ENCODE assay signal across 8 mouse cellular contexts in the genomic region with DNA sequence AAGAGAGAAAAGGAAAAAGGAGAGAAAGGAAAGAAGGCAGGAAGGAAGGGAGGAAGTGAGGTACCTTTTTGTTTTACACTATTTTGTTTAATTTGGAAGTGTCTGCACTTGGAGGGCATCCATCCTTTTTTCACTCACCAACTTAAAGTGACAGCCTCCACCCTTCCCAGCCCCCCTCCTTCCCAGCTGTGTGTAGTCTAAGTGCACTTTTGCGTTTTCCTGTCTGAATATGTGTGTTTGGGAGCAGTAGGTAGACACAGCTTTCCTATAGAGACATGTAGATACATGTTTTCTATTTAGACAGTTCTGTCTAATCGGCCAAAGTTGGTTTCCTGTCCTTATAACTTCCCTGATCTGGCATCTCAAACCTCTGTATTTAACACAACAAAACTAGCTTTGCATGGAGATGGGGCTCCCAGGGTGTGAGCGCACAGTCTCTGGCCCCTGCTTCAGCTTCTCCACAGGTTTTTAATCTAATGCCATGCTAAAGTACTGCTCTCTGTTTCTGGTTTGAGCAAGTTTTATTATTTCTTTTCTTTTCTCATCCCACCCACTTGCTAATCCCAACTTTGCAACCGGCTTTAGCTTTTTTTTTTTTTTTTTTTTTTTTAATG.
DNase-seq lines count a peak whose midpoint lies in the region; ATAC-seq and TF ChIP-seq lines count a peak whose summit lies in the region.

No protein-coding gene starts in this region.

- DNase-seq in lung, postnatal 0 days (ENCODE audit: low spot score): no peak
- no peak for DNase-seq in lung, adult 2 months
- DNase-seq in embryo, embryonic 9.5 days (ENCODE audit: extremely low spot score): no peak
- no peak for DNase-seq in layer of hippocampus, adult 18-20 months (ENCODE audit: low spot score in 2 of 2)
- no peak for DNase-seq in spleen, adult 18-20 months

- H3K4me2 ChIP-seq in lung, postnatal 0 days (replicated peaks; ENCODE audit: low read depth, low read length): peak overlapping the region; percentile 60
- peak overlapping the region; percentile 61 for H3K4me2 ChIP-seq in forebrain, embryonic 12.5 days
- H3K4me2 ChIP-seq in limb, embryonic 13.5 days (replicated peaks): peak overlapping the region; percentile 70
- H3K4me2 ChIP-seq in stomach, embryonic 15.5 days: peak overlapping the region; percentile 69

- no peak overlapping the region for H3K4me3 ChIP-seq in lung, postnatal 0 days (ENCODE audit: low read depth, low read length)
- H3K4me3 ChIP-seq in lung, adult 2 months (replicated peaks; ENCODE audit: extremely low read depth, low read depth, low read length): no peak overlapping the region
- H3K4me3 ChIP-seq in forebrain, embryonic 12.5 days (replicated peaks): peak overlapping the region; percentile 37
- peak overlapping the region; percentile 39 for H3K4me3 ChIP-seq in limb, embryonic 13.5 days
- peak overlapping the region; percentile 38 for H3K4me3 ChIP-seq in stomach, embryonic 15.5 days (replicated peaks)

- WGBS in lung, postnatal 0 days: 33% methylated on average over 4 of the region's 4 CpGs
- 45% methylated on average over 4 of the region's 4 CpGs for WGBS in lung, adult 2 months
- 8% methylated on average over 4 of the region's 4 CpGs for WGBS in forebrain, embryonic 12.5 days
- WGBS in limb, embryonic 13.5 days: 27% methylated on average over 4 of the region's 4 CpGs
- WGBS in stomach, embryonic 15.5 days: 32% methylated on average over 4 of the region's 4 CpGs

- TF ChIP-seq EP300 in lung, postnatal 0 days (IDR thresholded peaks at IDR 0.05): no peak

- no peaks in the 10 kb centered on the region for H3K9me3 ChIP-seq in lung, postnatal 0 days (ENCODE audit: low read length)
- H3K9me3 ChIP-seq in forebrain, embryonic 12.5 days: no peaks in the 10 kb centered on the region
- H3K9me3 ChIP-seq in limb, embryonic 13.5 days: no peaks in the 10 kb centered on the region
- no peaks in the 10 kb centered on the region for H3K9me3 ChIP-seq in stomach, embryonic 15.5 days

- ATAC-seq in lung, postnatal 0 days: no peak
- ATAC-seq in forebrain, embryonic 12.5 days (ENCODE audit: low FRiP score): no peak
- no peak for ATAC-seq in limb, embryonic 13.5 days (ENCODE audit: low FRiP score, low read depth)
- ATAC-seq in stomach, embryonic 15.5 days (ENCODE audit: insufficient read depth, low FRiP score, low read depth): no peak

- H3K27me3 ChIP-seq in lung, postnatal 0 days (replicated peaks; ENCODE audit: insufficient read depth, low read length): no peaks in the 10 kb centered on the region
- H3K27me3 ChIP-seq in forebrain, embryonic 12.5 days: peaks cover 45% of the 10 kb centered on the region
- peaks cover 17% of the 10 kb centered on the region; the same call in 1 of the 2 replicates for H3K27me3 ChIP-seq in limb, embryonic 13.5 days
- H3K27me3 ChIP-seq in stomach, embryonic 15.5 days (replicated peaks): no peaks in the 10 kb centered on the region

- H3K9ac ChIP-seq in lung, postnatal 0 days (replicated peaks; ENCODE audit: low read depth): no peak overlapping the region
- peak overlapping the region; percentile 61 for H3K9ac ChIP-seq in forebrain, embryonic 12.5 days
- H3K9ac ChIP-seq in limb, embryonic 13.5 days: peak overlapping the region; percentile 69; the same call in 1 of the 2 replicates
- H3K9ac ChIP-seq in stomach, embryonic 15.5 days: no peak overlapping the region

- H3K4me1 ChIP-seq in lung, postnatal 0 days (ENCODE audit: insufficient read depth, low read depth, low read length): peaks cover 10% of the 10 kb centered on the region; the same call in 1 of the 2 replicates
- peaks cover 4% of the 10 kb centered on the region; the same call in 1 of the 2 replicates for H3K4me1 ChIP-seq in lung, adult 2 months (ENCODE audit: control insufficient read depth, insufficient read depth, low read length)
- peaks cover 86% of the 10 kb centered on the region for H3K4me1 ChIP-seq in forebrain, embryonic 12.5 days
- H3K4me1 ChIP-seq in limb, embryonic 13.5 days: peaks cover 79% of the 10 kb centered on the region
- H3K4me1 ChIP-seq in stomach, embryonic 15.5 days: peaks cover 41% of the 10 kb centered on the region

- no peaks in the 10 kb centered on the region for H3K36me3 ChIP-seq in lung, postnatal 0 days (ENCODE audit: insufficient read depth, low read length)
- H3K36me3 ChIP-seq in forebrain, embryonic 12.5 days (replicated peaks): no peaks in the 10 kb centered on the region
- H3K36me3 ChIP-seq in limb, embryonic 13.5 days: no peaks in the 10 kb centered on the region
- no peaks in the 10 kb centered on the region for H3K36me3 ChIP-seq in stomach, embryonic 15.5 days

- no peak overlapping the region for H3K27ac ChIP-seq in lung, postnatal 0 days (ENCODE audit: low read length)
- H3K27ac ChIP-seq in forebrain, embryonic 12.5 days: peak overlapping the region; percentile 86
- no peak overlapping the region; the same call in 1 of the 2 replicates for H3K27ac ChIP-seq in limb, embryonic 13.5 days
- H3K27ac ChIP-seq in stomach, embryonic 15.5 days: no peak overlapping the region

- TF ChIP-seq CTCF in lung, postnatal 0 days (IDR thresholded peaks at IDR 0.05): no peak
- TF ChIP-seq CTCF in lung, adult 2 months (IDR thresholded peaks at IDR 0.05; ENCODE audit: insufficient read depth, low read length): no peak

- no peak for TF ChIP-seq POLR2A in lung, adult 2 months (IDR thresholded peaks at IDR 0.05; ENCODE audit: borderline replicate concordance, extremely low read depth, low read depth, low read length)

Comparison
In these comparisons a context has a peak if more than half of its experiments do, and no peak if none do; other contexts are left out.
1. H3K4me3 ChIP-seq: peak in forebrain, embryonic 12.5 days (single experiment), limb, embryonic 13.5 days (single experiment) and stomach, embryonic 15.5 days (single experiment); none in lung, postnatal 0 days (single experiment) and lung, adult 2 months (single experiment).
2. H3K9ac ChIP-seq: peak in forebrain, embryonic 12.5 days (single experiment) and limb, embryonic 13.5 days (single experiment); none in lung, postnatal 0 days (single experiment) and stomach, embryonic 15.5 days (single experiment).
3. Peak in every context shown above with its lines, with median percentiles within 50 percentile points of each other: H3K4me2 ChIP-seq.